Mouse (Mus musculus) adrenal gland, adult (tissue): ENCODE measurements at regions not wholly inside any gene's neighbourhood (a gene's known extent, or its start where the extent isn't known, plus 50 kb on each side); places are given as distances from the start of the nearest gene placed in this dataset.
A peak's percentile ranks its signal among the peaks of the same experiment; 100 is the strongest.

Experiments used
- DNase-seq, 2 experiments: peaks; one replicate each; pipeline ENCODE4 v3.0.0; 2022 to 2023; ENCODE audit warnings: low spot score in 1 of 2; ENCODE audit not compliant: inconsistent age in 2 of 2

GRCm38 (mm10) chr13:52185574-52185973 lies 339.1 kb downstream of the Gadd45g start:
- no peak for DNase-seq

GRCm38 (mm10) chr13:52187841-52188604 lies 341.5 kb downstream of the Gadd45g start:
- no peak for DNase-seq

GRCm38 (mm10) chr13:52188605-52189003 lies 342.1 kb downstream of the Gadd45g start:
- peak in 1 of 2 experiments; percentile 58 for DNase-seq

- no peak for DNase-seq
These were observed 341.6 kb downstream of the Diras2 start for GRCm38 (mm10) chr13:52189382-52189923.

- peak; percentile 50 to 79 for DNase-seq
These were observed 340.8 kb downstream of the Diras2 start for GRCm38 (mm10) chr13:52190256-52190655.

- DNase-seq = peak; percentile 67 to 84
These were observed 340.1 kb downstream of the Diras2 start for GRCm38 (mm10) chr13:52190848-52191590.

DNA sequence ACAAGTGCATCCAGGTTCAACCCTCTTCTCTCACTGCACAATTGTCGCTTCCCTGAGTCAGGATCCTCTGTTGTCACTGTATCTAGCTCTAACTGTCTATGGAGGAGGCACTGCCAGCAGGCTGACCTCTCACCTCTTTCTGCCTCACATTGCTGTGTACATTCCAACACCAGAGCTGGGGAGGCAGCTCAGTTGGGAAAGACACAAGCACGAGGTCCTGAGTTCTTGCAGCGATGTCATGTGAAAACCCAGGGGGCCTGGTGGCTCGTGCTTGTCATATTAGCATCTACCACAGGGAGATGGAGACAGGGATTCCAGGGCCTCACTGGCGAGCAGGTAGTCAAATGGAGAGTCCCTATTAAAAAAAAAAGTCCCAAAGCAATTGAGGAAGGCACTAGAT lies 334.2 kb downstream of the Diras2 start:
- no peak for DNase-seq

- no peak for DNase-seq
These were observed 332.3 kb downstream of the Diras2 start for GRCm38 (mm10) chr13:52198649-52199348.

GRCm38 (mm10) chr13:52202372-52202771 lies 328.7 kb downstream of the Diras2 start:
- no peak for DNase-seq

- DNase-seq = no peak
These were observed 325.1 kb downstream of the Diras2 start for GRCm38 (mm10) chr13:52205951-52206350.

DNA sequence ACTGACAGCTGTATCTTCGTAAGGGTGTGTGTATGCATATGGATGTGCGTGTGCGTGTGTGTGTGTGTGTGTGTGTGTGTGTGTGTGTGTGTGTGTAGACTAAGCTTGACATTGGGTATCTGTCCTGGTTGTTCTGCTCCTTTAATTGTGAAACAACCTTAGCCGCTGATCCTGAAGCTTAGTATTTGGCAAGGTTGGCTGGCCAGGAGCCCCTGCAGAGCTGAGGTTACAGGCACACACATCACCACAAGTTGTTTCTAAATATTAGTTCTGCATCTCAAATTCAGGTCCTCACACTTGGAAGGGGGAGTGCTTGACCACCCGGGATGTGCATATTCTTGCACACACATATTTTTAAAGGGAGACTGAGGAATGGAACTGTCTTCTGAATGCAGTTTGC lies 314.7 kb downstream of the Diras2 start:
- DNase-seq = no peak

- peak; percentile 70 to 74 for DNase-seq
These were observed 314.0 kb downstream of the Diras2 start for GRCm38 (mm10) chr13:52217066-52217465.

DNA sequence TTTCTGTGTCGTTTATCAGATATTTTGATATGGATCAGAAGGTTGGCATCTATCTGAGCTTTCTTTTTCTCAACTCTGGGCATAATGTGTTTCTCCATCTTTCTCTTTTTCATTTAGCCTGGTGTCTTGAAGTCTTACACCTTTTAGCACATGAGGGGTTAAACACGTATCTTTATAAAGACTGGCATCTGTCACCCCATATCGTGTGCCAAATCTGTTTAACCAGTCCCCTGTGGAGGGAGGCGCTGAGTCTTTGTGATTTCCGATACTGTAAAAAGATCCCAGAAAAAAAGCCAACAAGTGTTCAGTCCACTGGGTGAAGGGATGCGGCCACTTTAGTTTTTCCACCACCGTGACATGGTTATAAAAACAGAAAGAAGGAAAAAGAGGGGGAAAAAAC lies 313.3 kb downstream of the Diras2 start:
- no peak for DNase-seq

DNA sequence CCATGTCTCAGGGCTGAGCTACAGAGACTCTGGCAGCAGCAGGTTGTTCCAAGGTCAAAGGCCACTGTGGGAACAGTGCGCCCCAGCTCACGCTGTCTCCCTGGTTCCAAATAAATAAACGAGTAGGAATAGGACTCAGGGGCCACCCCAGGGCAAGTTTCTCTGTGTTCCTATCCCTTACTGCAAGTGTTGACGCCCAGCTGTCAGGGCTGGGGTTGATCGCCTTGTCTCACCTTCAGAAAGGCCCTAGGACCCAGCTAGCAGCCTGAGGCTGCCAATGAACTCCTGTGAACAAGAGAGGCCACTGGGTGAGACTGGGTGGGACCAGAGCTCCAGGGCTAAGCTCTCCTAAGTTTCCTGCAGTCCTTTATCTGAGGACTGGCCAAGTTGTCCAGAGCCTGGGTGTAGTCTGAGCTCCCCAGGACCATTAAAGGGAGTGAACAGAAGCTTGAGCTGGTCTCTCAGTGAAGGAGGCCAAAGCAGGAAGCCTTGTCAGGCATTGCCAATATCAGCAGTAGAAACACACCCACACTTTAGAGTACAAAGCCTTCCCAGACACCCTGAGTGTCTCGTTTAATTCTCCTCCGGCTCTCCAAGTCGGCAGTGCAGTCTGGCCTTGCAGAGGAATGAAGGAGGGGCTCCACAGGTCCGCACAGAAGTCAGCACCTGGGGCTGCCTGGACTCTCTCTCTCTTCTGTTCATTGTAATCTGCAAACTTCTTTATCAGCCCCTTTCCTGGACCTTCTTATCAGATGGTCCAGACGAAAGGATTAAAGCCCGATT lies 308.6 kb downstream of the Diras2 start:
- peak; percentile 61 to 62 for DNase-seq

DNA sequence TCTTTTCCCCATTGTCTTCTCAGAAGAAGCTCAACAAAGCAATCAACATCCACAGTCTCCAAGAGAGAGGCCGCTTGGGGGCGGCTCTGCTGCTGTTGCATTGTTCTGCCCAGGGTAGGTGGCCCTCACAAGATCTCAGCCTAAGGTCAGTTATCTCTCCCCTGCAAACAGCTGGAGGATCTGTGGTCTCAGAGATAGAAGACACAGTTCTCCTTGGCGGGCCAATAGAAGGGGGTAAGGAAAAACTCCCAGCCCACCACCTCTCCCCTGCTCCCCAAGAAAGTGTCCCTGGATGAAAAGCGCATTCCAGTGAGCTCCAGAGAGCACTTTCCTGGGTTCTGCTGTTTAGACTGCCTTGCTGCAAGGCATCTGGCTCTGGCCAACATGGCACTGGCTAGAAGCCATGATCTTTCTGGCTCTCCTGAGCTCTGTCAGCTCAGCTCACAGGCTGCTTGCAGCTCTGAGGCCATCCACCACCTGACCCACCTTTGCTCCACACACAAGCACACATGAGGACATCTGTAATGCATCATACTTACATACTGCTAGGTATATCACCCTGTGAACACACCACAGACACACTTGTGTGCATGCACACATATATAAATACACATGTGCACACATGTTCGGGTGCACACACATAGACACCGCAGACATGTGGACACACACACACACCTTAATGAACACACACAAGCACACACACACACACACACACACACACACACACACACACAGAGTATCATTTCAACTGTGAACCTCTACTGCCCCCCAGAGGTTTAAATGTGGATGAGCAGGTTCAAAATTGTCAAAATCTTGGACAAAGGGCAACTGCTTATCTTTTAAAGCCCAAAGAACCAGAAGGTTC lies 307.7 kb downstream of the Diras2 start:
- DNase-seq = peak; percentile 30 to 78

- DNase-seq = peak; percentile 80 to 91
These were observed 297.1 kb downstream of the Diras2 start for GRCm38 (mm10) chr13:52233971-52234370.

DNA sequence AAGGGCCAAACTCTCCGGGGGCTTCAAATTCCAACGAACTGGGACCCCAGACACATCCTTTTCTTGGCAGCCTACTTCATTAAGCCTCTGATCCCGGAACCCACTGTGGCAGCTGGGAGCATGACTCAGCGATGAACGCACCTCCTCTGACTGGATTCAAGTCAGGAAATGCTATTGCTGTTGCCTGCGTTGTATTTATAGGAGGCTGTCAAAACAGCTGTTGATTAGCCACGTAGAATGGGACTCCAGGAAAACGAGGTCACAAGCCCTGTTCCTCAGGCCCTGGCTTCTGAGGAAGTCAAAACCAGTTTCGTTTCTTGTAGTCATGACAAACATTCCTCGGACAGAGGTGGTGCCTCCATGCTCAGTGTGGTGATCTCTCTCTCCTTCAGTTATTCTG lies 295.0 kb downstream of the Diras2 start:
- DNase-seq = peak; percentile 46 to 81

- DNase-seq = peak in 1 of 2 experiments; percentile 54
These were observed 291.5 kb downstream of the Diras2 start for GRCm38 (mm10) chr13:52239563-52239962.

GRCm38 (mm10) chr13:52241761-52242160 lies 289.3 kb downstream of the Diras2 start:
- DNase-seq = no peak

- DNase-seq = no peak
These were observed 281.6 kb downstream of the Diras2 start for GRCm38 (mm10) chr13:52249492-52249891.
